Mouse (Mus musculus): ENCODE measurements around the gene Ergic3. TPM values are rescaled to one million over a fixed set of nuclear protein-coding genes. Genes with fewer than 3 reads are reported as not detected.
A peak's percentile ranks its signal among the peaks of the same experiment; 100 is the strongest.

The Ergic3 gene
- polyA plus RNA-seq (2015; fragmentation: Nextera tagmentation; extraction: Ambion mirVana): 175 and 186 TPM in 2 replicates

DNA sequence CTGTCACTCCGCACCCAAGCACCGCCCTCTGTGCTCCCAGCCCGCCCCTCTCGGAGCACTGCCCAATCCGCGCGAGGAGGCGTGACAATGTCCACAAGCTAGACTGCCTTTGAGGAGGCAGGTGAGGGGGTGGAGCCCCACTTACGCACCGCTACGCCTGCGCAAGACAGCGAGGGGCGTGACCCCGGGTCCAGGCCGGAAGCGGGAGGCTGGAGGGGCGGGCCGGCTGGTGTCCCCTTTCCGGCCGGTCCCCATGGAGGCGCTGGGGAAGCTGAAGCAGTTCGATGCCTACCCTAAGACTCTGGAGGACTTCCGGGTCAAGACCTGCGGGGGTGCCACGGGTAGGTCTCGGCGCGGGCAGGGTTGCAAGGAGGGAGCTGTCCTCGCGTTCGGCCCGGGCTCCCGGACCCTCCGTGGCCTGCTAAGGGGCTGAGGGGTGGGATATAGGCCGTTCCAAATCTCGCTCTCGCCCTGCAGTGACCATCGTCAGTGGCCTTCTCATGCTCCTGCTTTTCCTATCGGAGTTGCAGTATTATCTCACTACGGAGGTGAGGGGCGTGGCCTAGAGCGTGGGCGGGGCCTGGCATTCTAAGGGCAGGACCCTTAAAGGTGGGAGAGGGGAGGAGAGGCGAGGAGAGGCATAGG lies at the start of gene Ergic3, which contains the start of gene 6430550D23Rik:
Ergic3 (plus strand) TSS at position 158 of the 645 bp plus-strand sequence.
6430550D23Rik (minus strand) TSS at position 90 of the 645 bp plus-strand sequence.
- peak; percentile 99 for DNase-seq (ENCODE audit: low spot score)

DNA sequence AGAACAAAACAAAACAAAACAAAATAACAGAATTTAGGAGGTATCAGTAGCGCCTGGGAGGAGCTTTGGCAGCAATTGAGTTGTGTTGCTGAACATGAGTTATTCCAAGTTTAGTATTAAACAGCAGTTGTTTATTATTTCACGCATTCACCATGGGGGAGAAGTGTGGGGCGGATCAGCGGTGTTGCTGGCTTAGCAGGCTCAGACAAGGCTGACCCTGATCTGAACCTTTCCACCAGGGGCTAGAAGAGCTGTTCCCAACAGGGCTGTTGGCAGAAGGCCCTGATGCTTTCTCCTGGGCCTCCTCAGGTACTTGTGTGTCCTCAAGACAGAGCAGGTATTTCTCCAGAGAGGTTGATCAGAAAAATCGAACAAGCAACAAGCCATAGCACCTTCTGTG lies 47.9 kb upstream of the Ergic3 start:
- no peak for DNase-seq (ENCODE audit: low spot score)

DNA sequence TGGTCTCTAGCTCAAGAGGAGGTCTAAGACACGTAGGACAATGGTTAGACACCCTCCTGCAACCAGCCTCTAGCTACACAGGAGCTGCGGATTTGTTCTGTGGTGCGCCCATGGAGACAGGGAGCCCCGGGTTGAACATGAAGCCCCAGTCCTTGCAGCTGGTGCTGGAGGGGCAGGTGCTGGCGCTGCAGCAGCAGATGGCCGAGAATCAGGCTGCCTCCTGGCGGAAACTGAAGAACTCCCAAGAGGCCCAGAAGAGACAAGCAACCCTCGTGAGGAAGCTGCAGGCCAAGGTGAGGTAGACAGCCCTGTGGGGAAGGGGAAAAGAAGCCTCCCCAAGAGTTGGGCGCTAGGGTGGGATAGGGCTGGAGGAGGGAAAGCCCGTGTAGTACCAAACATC lies 46.0 kb upstream of the Ergic3 start:
- no peak for DNase-seq (ENCODE audit: low spot score)

DNA sequence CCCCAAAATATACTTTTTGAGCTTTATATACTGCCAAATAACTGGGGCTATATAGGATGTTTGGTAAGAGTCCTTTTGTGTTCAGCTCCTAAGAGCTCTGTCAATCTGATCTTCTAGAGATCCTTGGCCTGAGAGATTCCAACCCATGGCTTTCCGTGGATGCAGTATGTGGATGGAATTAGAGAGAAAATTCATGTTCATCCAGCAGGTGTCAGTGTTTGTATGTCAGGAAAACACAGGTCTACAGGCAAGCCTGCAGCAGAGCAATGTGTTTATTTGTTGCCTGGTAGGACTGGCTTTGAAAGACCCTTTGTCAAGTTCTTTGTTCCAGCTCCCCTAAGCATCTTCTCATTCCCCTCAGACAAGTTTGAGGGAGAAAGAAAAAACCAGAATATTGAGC lies 44.9 kb upstream of the Ergic3 start:
- peak; percentile 58 for DNase-seq (ENCODE audit: low spot score)

DNA sequence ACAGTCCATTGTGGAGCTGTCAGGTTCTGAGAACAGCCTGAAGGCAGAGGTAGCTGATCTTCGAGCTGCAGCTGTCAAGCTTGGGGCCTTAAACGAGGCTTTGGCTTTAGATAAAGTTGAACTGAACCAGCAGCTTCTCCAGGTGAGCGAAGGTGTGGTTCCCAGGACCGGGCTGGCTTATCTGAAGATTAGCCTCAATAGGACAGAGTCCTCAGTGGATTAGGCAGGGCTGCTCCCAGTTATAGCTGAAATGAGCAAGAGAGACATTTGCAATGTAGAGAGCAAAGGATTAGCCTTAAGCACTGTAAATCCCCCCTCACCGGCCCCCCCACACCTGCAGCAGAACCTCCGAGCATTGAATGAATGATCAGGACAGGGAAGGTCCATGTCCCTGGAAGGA lies 34.5 kb upstream of the Ergic3 start:
- no peak for DNase-seq (ENCODE audit: low spot score)

DNA sequence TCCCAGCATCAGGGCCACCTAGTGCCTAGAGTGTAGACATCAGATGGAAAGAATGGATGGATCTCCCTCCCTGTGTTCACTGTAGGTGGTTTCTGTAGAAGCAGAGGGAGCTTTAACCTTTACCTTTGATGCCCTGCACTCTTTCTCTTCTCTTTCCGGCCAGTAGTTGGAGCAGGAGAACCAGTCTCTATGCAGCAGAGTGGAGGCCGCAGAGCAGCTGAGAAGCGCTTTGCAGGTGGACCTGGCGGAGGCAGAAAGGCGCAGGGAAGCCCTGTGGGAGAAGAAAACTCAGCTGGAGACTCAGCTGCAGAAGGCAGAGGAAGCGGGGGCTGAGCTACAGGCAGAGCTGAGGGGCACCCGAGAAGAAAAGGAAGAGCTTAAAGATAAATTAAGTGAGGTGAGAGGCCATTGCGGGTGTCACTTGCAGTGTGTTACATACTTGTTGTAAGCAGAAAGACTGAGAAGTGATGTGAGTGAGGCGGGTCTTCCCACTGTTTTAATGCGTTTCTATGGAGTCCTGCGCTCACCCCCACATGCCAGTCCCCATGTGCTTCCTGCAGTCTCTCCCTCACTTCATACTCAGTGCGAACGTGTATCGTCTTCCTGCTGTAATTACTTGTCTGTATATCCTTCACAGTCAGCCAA lies 33.6 kb upstream of the Ergic3 start:
- DNase-seq (ENCODE audit: low spot score): peak; percentile 81

DNA sequence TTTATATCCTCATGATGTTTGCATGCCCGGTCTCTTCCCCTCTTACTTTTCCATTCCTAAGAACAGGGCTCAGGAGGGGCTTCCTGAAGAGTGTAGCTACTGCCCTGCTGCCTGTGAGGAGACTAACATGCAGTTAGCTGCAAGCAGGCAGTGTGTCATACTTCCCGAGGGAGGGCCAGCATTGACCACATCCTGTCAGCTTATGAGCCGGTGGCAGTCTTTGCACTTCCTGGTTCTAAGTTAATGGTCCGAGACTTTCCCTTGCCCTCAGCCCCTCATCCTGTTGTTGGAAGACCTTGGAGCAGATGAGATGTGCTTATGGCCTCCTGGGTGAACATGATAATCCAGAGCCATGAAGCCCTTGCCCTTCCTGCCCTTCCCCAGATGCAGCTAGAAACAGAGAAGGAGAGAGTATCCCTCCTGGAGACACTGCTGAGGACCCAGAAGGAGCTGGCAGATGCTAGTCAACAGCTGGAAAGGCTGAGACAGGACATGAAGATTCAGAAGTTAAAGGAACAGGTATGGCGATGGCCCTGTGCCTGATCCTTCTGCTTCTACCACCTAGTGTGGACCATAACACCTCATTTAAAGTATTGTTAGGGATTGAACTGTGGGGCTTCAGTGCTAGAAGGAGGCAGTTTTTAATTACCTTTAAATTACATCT lies 28.4 kb upstream of the Ergic3 start:
- DNase-seq (ENCODE audit: low spot score): peak; percentile 72

DNA sequence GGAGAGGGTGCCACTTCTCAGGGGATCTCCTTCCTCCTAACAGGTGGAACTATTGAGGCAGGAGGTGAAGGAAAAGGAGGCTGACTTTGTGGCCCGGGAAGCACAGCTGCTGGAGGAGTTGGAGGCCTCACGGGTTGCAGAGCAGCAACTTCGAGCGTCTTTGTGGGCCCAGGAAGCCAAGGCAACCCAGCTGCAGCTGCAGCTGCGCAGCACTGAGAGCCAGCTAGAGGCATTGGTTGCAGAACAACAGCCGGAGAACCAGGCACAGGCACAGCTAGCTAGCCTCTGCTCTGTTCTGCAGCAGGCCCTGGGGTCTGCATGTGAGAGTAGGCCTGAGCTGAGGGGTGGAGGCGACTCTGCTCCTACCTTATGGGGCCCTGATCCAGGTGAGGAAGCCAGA lies 22.1 kb upstream of the Ergic3 start:
- DNase-seq (ENCODE audit: low spot score): peak; percentile 90

DNA sequence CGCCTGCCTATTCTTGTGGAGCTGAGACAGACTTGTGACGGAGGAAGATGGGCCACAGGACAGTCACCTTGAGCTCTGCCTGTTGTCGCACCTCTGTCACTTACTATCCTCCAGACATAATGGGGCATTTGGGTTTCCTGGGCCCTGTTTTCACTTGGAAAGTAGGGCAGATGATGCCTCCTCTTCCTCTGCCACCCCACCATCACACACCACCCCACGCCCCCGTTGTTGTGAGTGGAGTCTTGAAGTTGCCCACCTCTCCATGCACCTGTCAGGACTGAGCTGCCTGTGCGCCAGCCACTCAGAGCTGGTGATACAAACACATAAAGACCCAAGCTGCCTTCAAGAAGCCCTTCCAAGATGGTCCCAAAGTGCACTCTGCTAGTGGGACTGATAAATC lies 20.7 kb upstream of the Ergic3 start:
- DNase-seq (ENCODE audit: low spot score): peak; percentile 59

DNA sequence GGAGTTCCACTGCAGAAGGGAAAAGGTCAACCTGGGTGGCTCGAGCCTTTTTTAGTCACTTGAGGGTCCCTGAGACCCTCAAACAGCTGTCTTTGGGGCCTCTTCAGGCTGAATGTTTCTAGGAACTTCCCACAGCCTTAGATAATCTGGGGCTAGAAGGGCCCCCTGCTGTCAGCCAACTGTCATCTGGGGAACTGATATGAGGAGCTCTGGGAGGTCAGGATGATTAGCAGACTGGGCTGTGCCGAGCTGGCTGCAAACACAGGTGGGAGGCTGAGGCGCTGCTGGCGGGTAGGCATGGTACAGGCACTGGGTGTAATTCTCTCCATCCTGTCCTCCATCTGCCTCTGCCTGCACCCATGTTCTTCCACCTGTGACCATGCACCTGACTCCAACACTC lies 18.8 kb upstream of the Ergic3 start:
- no peak for DNase-seq (ENCODE audit: low spot score)

DNA sequence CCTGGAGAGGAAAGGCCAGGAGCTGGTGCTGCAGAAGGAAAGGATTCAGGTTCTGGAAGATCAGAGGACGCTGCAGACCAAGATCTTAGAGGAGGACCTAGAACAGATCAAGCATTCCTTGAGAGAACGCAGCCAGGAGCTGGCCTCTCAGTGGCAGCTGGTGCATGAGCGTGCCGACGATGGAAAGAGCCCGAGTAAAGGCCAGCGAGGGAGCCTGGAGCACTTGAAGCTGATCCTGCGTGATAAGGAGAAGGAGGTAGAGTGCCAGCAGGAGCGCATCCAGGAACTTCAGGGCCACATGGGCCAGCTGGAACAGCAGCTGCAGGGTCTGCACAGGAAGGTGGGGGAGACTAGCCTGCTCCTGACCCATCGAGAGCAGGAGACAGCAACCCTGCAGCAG lies 16.7 kb upstream of the Ergic3 start:
- DNase-seq (ENCODE audit: low spot score): no peak

DNA sequence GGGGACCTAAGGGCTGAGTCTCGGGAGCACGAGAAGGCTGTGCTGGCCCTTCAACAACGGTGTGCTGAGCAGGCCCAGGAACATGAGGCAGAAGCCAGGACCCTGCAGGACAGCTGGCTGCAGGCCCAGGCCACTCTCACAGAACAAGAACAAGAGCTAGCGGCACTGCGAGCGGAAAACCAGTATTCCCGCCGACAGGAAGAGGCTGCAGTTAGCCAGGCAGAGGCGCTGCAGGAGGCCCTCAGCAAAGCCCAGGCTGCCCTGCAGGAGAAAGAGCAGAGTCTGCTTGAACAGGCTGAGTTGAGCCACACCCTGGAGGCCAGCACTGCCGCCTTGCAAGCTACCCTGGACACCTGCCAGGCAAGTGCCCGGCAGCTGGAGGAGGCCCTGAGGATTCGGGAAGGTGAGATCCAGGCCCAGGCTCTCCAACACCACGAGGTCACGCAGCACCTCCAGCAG lies 16.0 kb upstream of the Ergic3 start:
- DNase-seq (ENCODE audit: low spot score): no peak

DNA sequence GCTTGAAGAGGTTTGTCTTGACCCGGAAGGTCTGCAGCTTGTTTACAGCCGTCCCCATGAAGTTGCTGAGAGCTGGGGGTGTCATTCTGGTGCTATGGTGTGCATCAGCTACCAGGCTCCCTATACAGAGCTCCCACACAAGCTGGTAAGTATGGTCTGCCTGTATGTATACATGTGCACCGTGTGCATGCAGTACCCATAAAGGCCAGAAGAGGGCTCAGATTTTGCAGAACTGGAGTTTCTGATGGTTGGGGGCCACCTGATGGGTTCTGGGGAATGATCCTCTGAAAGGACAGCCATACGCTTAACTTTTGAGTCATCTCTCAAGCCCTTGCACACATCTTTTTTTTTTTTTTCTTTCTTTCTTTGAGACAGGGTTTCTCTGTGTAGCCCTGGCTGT lies 2.5 kb upstream of the Ergic3 start:
- peak; percentile 32 for DNase-seq (ENCODE audit: low spot score)

DNA sequence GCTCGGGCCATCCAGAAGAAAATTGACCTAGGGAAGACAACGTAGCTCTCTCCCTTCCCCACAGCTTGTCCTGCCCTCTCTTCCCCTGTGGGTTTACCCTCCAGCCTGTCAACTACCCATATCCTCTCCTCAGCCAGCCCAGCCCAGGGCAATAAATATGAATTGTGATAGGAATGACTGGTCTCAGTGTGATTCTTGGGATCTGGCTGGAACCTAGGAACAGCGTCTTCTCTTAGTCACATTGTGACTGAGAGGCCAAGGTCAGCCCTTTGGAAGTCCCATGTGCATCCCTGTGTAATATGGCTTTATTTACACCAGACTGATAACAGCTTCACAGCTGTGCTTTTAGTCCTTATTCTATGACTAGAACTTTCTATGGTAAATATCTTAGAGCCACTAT lies 10.3 kb downstream of the Ergic3 start:
- DNase-seq (ENCODE audit: low spot score): no peak

DNA sequence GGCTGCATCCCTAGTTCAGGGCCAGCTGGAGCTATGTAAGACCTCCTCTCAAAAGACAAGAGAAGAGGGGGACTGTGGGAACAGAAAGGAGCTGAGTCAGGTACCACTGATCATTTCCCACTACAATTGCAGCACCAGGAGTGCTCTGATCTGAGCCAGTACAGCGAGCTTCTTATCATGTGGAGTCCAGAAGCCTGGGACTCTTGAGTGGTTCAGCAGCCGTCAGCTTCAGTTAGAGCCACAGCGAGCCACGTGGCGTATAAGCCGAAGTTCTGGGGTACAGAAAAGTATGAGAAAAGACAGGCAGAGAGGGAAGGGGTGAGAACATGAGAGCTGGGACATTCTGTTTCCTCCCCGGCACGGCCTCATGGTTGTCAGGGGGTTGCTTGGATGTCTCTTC lies 13.4 kb downstream of the Ergic3 start:
- no peak for DNase-seq (ENCODE audit: low spot score)

DNA sequence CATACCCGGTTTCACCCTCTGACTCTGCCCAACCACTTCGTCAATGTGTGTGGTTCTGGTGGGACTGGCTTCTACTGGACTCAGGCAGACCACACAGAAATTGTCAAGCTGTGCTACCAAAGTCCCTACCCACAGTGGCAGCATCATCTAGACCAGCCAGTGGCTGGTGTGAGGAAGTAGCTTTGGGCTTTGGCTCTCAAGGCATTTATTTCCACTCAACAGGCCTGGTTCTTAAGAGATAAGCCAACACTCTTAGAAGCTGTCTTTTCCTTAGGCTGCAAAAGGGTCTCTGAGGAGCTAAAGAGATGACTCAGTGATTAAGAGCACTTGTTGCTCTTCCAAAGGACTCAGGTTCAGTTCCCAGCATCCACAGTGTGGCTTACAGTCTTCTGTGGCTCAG lies 13.9 kb downstream of the Ergic3 start:
- DNase-seq (ENCODE audit: low spot score): no peak

DNA sequence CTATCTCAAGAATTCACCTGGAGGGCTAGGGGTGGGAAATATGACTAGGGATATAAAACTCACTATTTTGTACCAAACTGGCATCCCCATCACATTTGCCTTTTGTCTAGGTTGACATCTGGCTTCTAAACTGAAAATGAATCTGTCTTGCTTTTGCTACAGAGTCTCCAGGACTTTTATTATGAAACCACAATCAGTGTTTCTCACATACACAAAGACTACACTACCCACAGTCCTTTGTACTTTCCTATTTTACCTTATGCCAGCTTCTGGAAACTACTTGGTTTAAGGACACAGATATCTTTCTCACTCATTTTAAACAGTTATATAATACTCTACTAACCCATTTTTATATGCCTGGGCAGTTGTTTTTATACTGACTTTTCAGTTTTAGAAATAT lies 17.6 kb downstream of the Ergic3 start:
- no peak for DNase-seq (ENCODE audit: low spot score)

DNA sequence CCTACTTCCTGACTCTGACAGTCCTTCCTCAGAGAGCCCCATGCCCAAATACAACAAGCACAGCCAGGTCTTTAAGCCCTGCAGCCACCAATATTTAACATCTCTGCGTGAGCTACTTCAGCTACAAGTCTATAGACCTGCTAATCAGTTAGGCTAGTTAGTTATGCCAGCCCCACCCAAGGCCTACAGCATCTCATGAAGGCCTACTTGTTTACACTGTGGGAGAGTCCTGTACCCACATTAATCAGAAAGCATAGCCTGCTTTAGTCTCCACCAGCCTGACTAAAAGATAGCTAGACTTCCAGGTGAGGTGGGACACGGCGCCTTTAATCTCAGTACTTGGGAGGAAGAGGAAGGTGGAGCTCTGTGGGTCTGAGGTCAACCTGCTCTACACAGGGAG lies 31.5 kb downstream of the Ergic3 start:
- DNase-seq (ENCODE audit: low spot score): no peak

DNA sequence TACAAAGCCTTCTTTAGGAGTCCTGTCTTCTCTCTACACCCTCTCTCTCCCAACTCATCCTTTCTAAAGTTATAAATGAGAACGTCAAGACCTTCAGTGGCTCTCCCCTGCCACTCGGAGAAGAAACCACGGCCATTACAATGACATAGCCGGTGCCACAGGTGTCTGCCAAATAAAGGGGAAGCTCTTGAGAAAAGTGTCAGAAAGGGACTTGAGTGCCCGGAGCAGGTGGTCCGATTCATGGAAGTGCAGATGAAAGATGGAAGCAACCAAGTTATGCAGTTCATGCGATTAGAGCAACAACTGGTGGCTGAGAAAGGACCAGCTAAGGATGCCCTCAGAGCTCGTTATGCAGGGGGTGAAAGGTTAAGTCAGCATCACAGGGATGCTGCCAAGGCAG lies 35.1 kb downstream of the Ergic3 start:
- DNase-seq (ENCODE audit: low spot score): no peak

DNA sequence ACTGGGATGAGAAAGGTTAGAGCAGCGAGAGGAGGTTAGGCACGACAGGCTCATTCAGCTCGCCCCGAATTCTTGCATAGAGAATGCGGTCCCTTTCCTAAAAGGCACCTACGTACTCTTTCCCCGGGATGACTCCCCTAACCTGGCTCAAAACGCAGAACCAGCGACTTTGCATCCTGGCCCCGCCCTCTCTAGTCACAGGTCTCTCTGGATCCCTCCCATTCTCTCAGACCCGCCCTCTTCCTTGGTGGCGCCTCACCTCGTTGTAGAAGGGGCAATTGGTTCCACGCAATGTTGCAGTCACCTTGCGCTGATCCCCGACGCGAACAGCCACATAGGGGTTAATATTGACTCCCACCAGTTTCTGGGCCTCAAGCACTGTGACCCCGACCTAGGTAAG lies 40.1 kb downstream of the Ergic3 start:
- DNase-seq (ENCODE audit: low spot score): peak; percentile 58

DNA sequence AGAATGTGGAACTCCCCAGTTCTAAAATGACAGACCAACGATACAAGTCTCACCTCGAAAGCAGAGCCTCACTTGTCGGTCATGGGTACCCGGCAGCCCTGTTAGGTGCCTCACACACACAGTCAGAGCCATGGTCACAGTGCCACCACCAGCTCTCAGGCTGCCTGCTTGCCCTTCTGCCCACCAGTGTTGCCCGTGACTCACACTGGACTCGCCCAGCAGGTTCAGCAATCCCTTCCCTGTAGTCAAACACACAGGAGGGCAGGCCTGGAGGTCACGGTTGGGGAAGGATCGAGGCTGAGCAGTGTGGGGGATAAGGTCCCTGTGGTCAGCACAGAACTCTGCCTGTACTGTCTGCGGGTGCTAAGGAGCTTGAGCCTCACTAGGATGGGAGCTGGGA lies 45.0 kb downstream of the Ergic3 start, which contains the start of gene Fer1l4:
Fer1l4 (minus strand) TSS at position 132 of the 400 bp plus-strand sequence.
- DNase-seq (ENCODE audit: low spot score): no peak

Measured in thymus, postnatal 0 days (tissue).